Mouse (Mus musculus) kidney, postnatal 14 days (tissue): ENCODE measurements around the gene Gm14085.

Experiments
- DNase-seq: peaks from one replicate; pipeline ENCODE4 v3.0.0; 2022; ENCODE audit warnings: mixed read lengths

Gm14085 gene

GRCm38 (mm10) chr2:122562251-122562650, 77.5 kb downstream of the Gm14085 start:
- no peak for DNase-seq

- DNase-seq, result peak; percentile 62
These were observed 84.7 kb downstream of the Gm14085 start for GRCm38 (mm10) chr2:122569439-122569838.

- DNase-seq, result no peak
These were observed 85.7 kb downstream of the Gm14085 start for GRCm38 (mm10) chr2:122570430-122570829.

- no peak for DNase-seq
These were observed 86.6 kb downstream of the Gm14085 start for GRCm38 (mm10) chr2:122571326-122571725.

- DNase-seq, result no peak
These were observed 87.7 kb downstream of the Gm14085 start for GRCm38 (mm10) chr2:122572438-122572837.

- peak; percentile 86 for DNase-seq
These were observed 90.7 kb downstream of the Gm14085 start for GRCm38 (mm10) chr2:122575470-122575869.

- no peak for DNase-seq
These were observed 91.6 kb downstream of the Gm14085 start for GRCm38 (mm10) chr2:122576295-122576694.

- DNase-seq, result peak; percentile 54
These were observed 92.6 kb downstream of the Gm14085 start for GRCm38 (mm10) chr2:122577316-122577715.
